Mouse (Mus musculus) CH12.LX (cell line): ENCODE results near the gene 1810049J17Rik.

ENCODE experiments used
- BHLHE40 ChIP-seq: IDR thresholded peaks from 2 replicates; pipeline ENCODE4 v1.6.1; 2011; ENCODE audit warnings: mild to moderate bottlenecking, low read depth, low read length, improper control_type of control experiment
- CTCF ChIP-seq, 2 experiments: IDR thresholded peaks in 1 of 2; conservative IDR thresholded peaks in 1 of 2; 2 replicates each; pipeline ENCODE4 v1.5.1; 2011 to 2012; ENCODE audit warnings: low read depth in 2 of 2, low read length in 2 of 2, improper control_type of control experiment in 1 of 2, inconsistent platforms in 1 of 2, mild to moderate bottlenecking in 1 of 2, moderate library complexity in 1 of 2
- IRF4 ChIP-seq: IDR thresholded peaks from 2 replicates; pipeline ENCODE4 v1.6.1; 2014; ENCODE audit warnings: low read depth, mild to moderate bottlenecking, inconsistent platforms, low read length, improper control_type of control experiment
- TCF12 ChIP-seq: IDR thresholded peaks from 2 replicates; pipeline ENCODE4 v1.6.1; 2014; ENCODE audit warnings: low read depth, mild to moderate bottlenecking, inconsistent platforms, low read length, improper control_type of control experiment
- ZNF384 ChIP-seq: IDR thresholded peaks from 2 replicates; pipeline ENCODE4 v1.6.1; 2012; ENCODE audit warnings: low read depth, low read length, improper control_type of control experiment, inconsistent platforms

GRCm38 (mm10) chr15:12301771-12302170, 19.9 kb downstream of the 1810049J17Rik start:
- TF ChIP-seq BHLHE40: no peak
- TF ChIP-seq CTCF (conservative IDR thresholded peaks at IDR 0.05 in 1 of 2, IDR thresholded peaks at IDR 0.05 in 1 of 2; ENCODE audit: low read depth in 2 of 2, low read length in 2 of 2): no peak
- TF ChIP-seq ZNF384: no peak
- no peak for TF ChIP-seq IRF4
- no peak for TF ChIP-seq TCF12
